Mouse (Mus musculus) stomach, embryonic 14.5 days (tissue): ENCODE measurements around the gene Cnnm3. TPM values are rescaled to one million over a fixed set of nuclear protein-coding genes. Genes with fewer than 3 reads are reported as not detected.
A peak's percentile ranks its signal among the peaks of the same experiment; 100 is the strongest.

Experiments used
- ATAC-seq: fragments of 200-750 bp; cut with Nextera tagmentation; 2 replicates; pipeline ENCODE4 v1.8.0; 2017; ENCODE audit warnings: low read depth, moderate TSS enrichment; ENCODE audit not compliant: insufficient number of reproducible peaks, insufficient read depth, low FRiP score
- H3K27ac ChIP-seq: fragments of 300-500 bp; sonication (generic); 2 replicates; pipeline ENCODE4 v1.5.1; 2014; ENCODE audit warnings: mild to moderate bottlenecking, low read length, moderate library complexity, mixed read lengths
- H3K27me3 ChIP-seq: fragments of 300-500 bp; sonication (generic); 2 replicates; pipeline ENCODE4 v1.6.1; 2014; ENCODE audit warnings: low read length, control low read depth, mixed read lengths; ENCODE audit not compliant: control insufficient read depth, insufficient read depth
- H3K36me3 ChIP-seq: fragments of 300-500 bp; sonication (generic); 2 replicates; pipeline ENCODE4 v1.6.1; 2014; ENCODE audit warnings: mild to moderate bottlenecking, control low read depth, low read length, moderate library complexity, mixed read lengths; ENCODE audit not compliant: control insufficient read depth, insufficient read depth
- H3K4me1 ChIP-seq: fragments of 300-500 bp; sonication (generic); 2 replicates; pipeline ENCODE4 v1.6.1; 2014; ENCODE audit warnings: low read length, control low read depth, mixed read lengths; ENCODE audit not compliant: control insufficient read depth, insufficient read depth
- H3K4me2 ChIP-seq: fragments of 300-500 bp; sonication (generic); replicated peaks from 2 replicates; pipeline ENCODE4 v1.6.1; 2014; ENCODE audit warnings: low read depth, low read length, control low read depth
- H3K4me3 ChIP-seq: fragments of 300-500 bp; sonication (generic); 2 replicates; pipeline ENCODE4 v1.5.1; 2014; ENCODE audit warnings: low read depth, low read length, control low read depth
- H3K9ac ChIP-seq: fragments of 300-500 bp; sonication (generic); replicated peaks from 2 replicates; pipeline ENCODE4 v1.6.1; 2014; ENCODE audit warnings: low read depth, mild to moderate bottlenecking, control low read depth, low read length, moderate library complexity, mixed read lengths
- H3K9me3 ChIP-seq: fragments of 300-500 bp; sonication (generic); 2 replicates; pipeline ENCODE4 v1.6.1; 2016; ENCODE audit warnings: low read depth, low read length, control low read depth; ENCODE audit not compliant: control insufficient read depth
- WGBS: fragments of 180-500 bp; shearing (Covaris S2); extraction: QIAGEN DNeasy Blood & Tissue Kit; methylation state at CpG from one replicate; pipeline ENCODE4 v1.1.7; 2014; 5-methylcytosine and 5-hydroxymethylcytosine counted together
- polyA plus RNA-seq: library from polyadenylated mRNA; unstranded; fragments of >200 nt; fragmentation: Nextera tagmentation; extraction: Ambion mirVana; gene quantifications from 2 replicates; pipeline ENCODE4 v1.2.1, GENCODE M21; 2014

Gene Cnnm3
- polyA plus RNA-seq, 1 experiment from 2014 or later: 8.4 TPM

DNA sequence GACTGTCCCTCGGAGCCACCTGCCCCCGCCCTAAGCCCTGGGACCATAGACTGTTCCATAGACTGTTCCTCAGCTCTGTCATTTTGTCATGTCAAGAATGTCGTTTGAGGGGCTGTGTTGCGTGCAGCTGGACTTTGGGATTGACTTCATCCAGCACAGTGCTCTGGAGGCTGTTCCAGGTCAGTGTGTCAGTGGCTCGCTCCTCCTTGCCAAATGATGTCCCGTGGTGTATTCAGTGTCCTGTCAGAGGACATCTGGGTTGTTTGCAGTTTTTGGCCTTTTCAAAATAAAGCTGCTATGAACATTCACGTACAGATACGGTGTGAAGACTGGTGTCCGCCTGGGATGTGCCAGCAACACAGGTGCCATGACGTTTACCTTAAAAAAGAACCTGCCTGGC lies 15.2 kb downstream of the Cnnm3 start:
- Histone ChIP-seq H3K9ac (no peak overlapping the region), H3K4me2 (no peak overlapping the region), H3K4me3 (no peak overlapping the region), H3K4me1 (peaks cover 10% of the 10 kb centered on the region; the same call in 1 of the 2 replicates), H3K27ac (no peak overlapping the region), H3K36me3 (peaks cover 20% of the 10 kb centered on the region), H3K27me3 (no peaks in the 10 kb centered on the region), H3K9me3 (no peaks in the 10 kb centered on the region)
- WGBS: 89% methylated on average over 10 of the region's 10 CpGs
- no peak for ATAC-seq

DNA sequence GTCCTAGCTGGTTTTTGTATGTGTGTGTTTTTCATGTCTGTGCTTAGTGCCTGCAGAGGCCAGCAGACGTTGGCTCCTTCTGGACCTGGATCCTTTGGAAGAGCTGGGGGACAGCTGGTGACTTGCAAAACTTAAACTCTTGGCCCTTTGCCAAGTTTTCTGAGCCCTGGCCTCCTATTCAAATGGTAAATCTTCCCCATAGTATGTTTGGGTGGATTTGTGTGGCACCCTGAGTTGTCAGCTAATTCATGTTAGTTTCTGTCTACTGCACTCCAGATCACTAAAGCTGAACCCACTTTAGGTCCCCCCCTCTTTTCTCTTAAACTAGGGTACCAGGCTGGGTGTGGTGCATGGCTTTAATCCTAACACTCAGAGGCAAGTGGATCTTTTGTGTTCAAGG lies 16.7 kb downstream of the Cnnm3 start:
- H3K36me3 ChIP-seq: peaks cover 15% of the 10 kb centered on the region
- peak; percentile 16; the same call in 1 of the 2 replicates for ATAC-seq
- no peak overlapping the region for H3K27ac ChIP-seq
- no peak overlapping the region for H3K4me3 ChIP-seq
- H3K4me2 ChIP-seq: no peak overlapping the region
- no peaks in the 10 kb centered on the region for H3K27me3 ChIP-seq
- 21% methylated on average over 1 of the region's 1 CpGs for WGBS
- no peak overlapping the region for H3K9ac ChIP-seq
- H3K4me1 ChIP-seq: 0 out of 2 replicates have a peak, but pooled peaks cover 1% of the 10 kb centered on the region
- H3K9me3 ChIP-seq: no peaks in the 10 kb centered on the region

- no peak overlapping the region for H3K4me3 ChIP-seq
- no peak overlapping the region for H3K27ac ChIP-seq
- ATAC-seq: no peak
- no peaks in the 10 kb centered on the region for H3K9me3 ChIP-seq
- H3K4me2 ChIP-seq: no peak overlapping the region
- no peaks in the 10 kb centered on the region for H3K27me3 ChIP-seq
- peaks cover 15% of the 10 kb centered on the region for H3K36me3 ChIP-seq
- no peaks in the 10 kb centered on the region for H3K4me1 ChIP-seq
- no peak overlapping the region for H3K9ac ChIP-seq
- WGBS: 88% methylated on average over 4 of the region's 4 CpGs
These were observed 17.6 kb downstream of the Cnnm3 start for GRCm38 (mm10) chr1:36529274-36529673.

DNA sequence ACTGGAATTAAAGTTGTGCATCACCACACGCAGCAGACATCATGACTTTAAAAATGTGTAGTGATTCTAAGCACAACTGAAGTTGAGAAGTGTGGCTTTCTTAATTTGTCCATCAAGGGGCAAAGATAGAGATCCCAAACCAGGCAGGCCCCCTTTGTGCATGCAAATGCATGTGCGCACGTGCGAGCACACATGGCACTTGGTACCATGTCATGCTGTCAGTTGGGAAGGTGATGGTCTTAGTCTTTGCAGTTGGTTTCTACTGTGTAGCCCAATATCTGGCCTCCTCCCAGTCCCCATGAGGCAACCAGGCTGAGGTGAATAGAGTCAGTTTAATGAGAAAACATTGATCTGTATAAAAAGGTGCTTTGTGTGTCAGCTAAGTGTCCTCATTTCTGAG lies 18.2 kb downstream of the Cnnm3 start:
- Histone ChIP-seq H3K4me3 (no peak overlapping the region), H3K36me3 (peaks cover 14% of the 10 kb centered on the region), H3K4me1 (no peaks in the 10 kb centered on the region), H3K9me3 (no peaks in the 10 kb centered on the region), H3K27ac (no peak overlapping the region), H3K27me3 (no peaks in the 10 kb centered on the region), H3K4me2 (no peak overlapping the region), H3K9ac (no peak overlapping the region)
- ATAC-seq: no peak
- 96% methylated on average over 4 of the region's 4 CpGs for WGBS

DNA sequence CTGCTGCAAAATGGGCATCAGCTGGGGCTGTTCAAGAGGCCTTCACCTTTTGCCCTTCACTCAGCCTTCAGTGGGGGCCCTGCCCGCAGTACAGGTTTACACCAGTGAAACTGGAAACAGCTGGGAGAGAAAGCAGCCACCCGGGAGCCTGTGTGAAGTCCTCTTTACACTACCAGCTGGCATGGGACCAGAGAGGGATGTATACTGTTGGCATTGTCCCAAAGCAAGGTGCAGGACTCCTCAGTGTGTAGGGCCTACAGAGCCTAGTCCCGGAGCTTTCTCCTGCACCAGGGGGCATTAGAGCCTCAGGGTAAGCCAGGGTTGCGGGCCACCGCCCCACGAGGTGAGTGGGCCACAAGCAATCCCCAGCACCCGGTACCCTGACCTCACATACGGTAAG lies 18.8 kb downstream of the Cnnm3 start:
- Histone ChIP-seq H3K9ac (no peak overlapping the region), H3K4me2 (no peak overlapping the region), H3K36me3 (peaks cover 8% of the 10 kb centered on the region; the same call in 1 of the 2 replicates), H3K4me3 (no peak overlapping the region), H3K9me3 (no peaks in the 10 kb centered on the region), H3K4me1 (no peaks in the 10 kb centered on the region), H3K27ac (no peak overlapping the region), H3K27me3 (no peaks in the 10 kb centered on the region)
- 68% methylated on average over 8 of the region's 8 CpGs for WGBS
- ATAC-seq: peak; percentile 33; the same call in 1 of the 2 replicates

DNA sequence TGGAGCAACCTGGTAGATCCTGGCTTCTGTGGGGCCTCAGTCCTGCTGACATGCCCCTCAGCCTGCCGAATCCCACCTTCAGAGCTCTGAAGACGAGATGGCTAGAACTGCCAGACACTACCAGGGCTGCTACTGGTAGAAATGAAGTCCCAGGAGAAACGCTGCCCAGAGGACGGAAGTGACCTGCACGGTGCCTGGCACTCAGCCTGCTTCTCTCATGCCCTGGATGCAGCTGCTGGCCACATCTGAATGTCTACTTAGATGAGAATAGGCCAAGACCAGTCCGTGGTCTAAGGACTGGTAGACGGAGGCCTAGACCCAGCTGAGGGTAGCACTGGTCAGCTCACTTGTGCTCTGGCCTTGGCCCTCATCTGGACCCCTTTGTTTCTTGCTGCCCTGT lies 19.3 kb downstream of the Cnnm3 start:
- no peak overlapping the region for H3K4me2 ChIP-seq
- ATAC-seq: no peak
- WGBS: 90% methylated on average over 7 of the region's 7 CpGs

GRCm38 (mm10) chr1:36531461-36531860 lies 19.8 kb downstream of the Cnnm3 start:
- ATAC-seq: no peak
- H3K36me3 ChIP-seq: peaks cover 3% of the 10 kb centered on the region; the same call in 1 of the 2 replicates
- 89% methylated on average over 12 of the region's 12 CpGs for WGBS

More for the DNA sequence above, 19.3 kb downstream of the Cnnm3 start:
- H3K9me3 ChIP-seq: no peaks in the 10 kb centered on the region
- H3K9ac ChIP-seq: no peak overlapping the region
- peaks cover 3% of the 10 kb centered on the region; the same call in 1 of the 2 replicates for H3K36me3 ChIP-seq
- H3K27me3 ChIP-seq: no peaks in the 10 kb centered on the region
- no peak overlapping the region for H3K4me3 ChIP-seq
- H3K27ac ChIP-seq: no peak overlapping the region
- H3K4me1 ChIP-seq: no peaks in the 10 kb centered on the region

DNA sequence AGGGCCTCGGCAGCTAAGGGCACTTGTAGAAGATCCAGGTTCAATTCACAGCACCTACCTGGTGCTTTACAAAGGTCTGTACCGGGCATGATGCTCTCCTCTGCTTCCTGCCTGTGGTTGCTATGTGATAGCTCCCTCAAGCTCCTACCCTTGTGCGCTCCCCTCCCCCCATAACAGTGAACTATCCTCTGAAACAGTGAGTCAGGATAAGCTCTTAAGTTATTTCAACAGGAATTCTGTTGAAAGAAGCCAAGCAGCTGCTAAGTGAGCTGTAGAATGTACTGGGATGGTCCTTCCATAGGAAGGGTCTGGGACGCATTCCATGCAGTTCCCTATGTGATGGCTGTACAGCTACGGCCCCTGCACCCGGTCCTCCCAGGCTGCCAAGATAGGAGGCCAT lies 21.9 kb downstream of the Cnnm3 start:
- H3K4me2 ChIP-seq: no peak overlapping the region
- H3K27me3 ChIP-seq: no peaks in the 10 kb centered on the region
- 75% methylated on average over 6 of the region's 6 CpGs for WGBS
- H3K9me3 ChIP-seq: no peaks in the 10 kb centered on the region
- peaks cover 12% of the 10 kb centered on the region for H3K36me3 ChIP-seq
- H3K9ac ChIP-seq: no peak overlapping the region
- no peaks in the 10 kb centered on the region for H3K4me1 ChIP-seq
- no peak for ATAC-seq
- no peak overlapping the region; the same call in 1 of the 2 replicates for H3K27ac ChIP-seq
- no peak overlapping the region for H3K4me3 ChIP-seq

More at GRCm38 (mm10) chr1:36531461-36531860, 19.8 kb downstream of the Cnnm3 start:
- no peak overlapping the region for H3K4me3 ChIP-seq
- no peak overlapping the region for H3K4me2 ChIP-seq
- no peaks in the 10 kb centered on the region for H3K9me3 ChIP-seq
- H3K9ac ChIP-seq: no peak overlapping the region
- no peak overlapping the region for H3K27ac ChIP-seq
- H3K4me1 ChIP-seq: no peaks in the 10 kb centered on the region
- H3K27me3 ChIP-seq: no peaks in the 10 kb centered on the region

GRCm38 (mm10) chr1:36534595-36535058 lies 23.0 kb downstream of the Cnnm3 start:
- peaks cover 21% of the 10 kb centered on the region for H3K36me3 ChIP-seq
- no peaks in the 10 kb centered on the region for H3K27me3 ChIP-seq
- no peak for ATAC-seq
- no peaks in the 10 kb centered on the region for H3K9me3 ChIP-seq
- WGBS: 75% methylated on average over 6 of the region's 6 CpGs
- H3K9ac ChIP-seq: no peak overlapping the region
- H3K4me2 ChIP-seq: no peak overlapping the region
- H3K4me3 ChIP-seq: no peak overlapping the region
- no peaks in the 10 kb centered on the region for H3K4me1 ChIP-seq
- no peak overlapping the region for H3K27ac ChIP-seq
